Mouse (Mus musculus): ENCODE measurements around the gene Dclk2.

The Dclk2 gene

DNA sequence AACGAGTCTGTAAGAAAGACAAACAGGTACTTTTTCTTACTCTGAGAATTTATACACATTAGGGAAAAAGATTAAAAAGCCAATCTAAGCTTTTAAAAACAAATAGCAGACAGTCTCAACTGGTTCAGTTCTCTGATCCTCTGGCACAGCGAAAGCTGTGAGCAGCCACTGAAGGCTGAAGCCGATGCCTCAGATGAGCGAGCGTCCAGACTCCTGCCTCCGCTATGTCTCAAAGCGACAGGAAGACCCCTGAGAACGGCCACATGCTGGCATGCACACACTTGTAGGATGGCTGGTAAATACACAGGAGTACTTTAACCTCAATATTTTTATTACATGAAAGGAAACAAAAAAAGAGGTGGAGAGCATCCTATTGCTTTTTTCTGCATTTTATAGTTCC is 160.8 kb downstream of the Dclk2 start:
- DNase-seq (ENCODE audit: low read depth, low spot score) = no peak

- DNase-seq (ENCODE audit: low read depth, low spot score) = no peak
Measured at GRCm38 (mm10) chr3:86759383-86759782, 161.3 kb downstream of the Dclk2 start.

- DNase-seq (ENCODE audit: low read depth, low spot score) = no peak
Measured at GRCm38 (mm10) chr3:86758727-86759126, 161.9 kb downstream of the Dclk2 start.

- no peak for DNase-seq (ENCODE audit: low read depth, low spot score)
Measured at GRCm38 (mm10) chr3:86756548-86756947, 164.1 kb downstream of the Dclk2 start.

- DNase-seq (ENCODE audit: low read depth, low spot score) = no peak
Measured at GRCm38 (mm10) chr3:86754595-86755557, 165.8 kb downstream of the Dclk2 start.

DNA sequence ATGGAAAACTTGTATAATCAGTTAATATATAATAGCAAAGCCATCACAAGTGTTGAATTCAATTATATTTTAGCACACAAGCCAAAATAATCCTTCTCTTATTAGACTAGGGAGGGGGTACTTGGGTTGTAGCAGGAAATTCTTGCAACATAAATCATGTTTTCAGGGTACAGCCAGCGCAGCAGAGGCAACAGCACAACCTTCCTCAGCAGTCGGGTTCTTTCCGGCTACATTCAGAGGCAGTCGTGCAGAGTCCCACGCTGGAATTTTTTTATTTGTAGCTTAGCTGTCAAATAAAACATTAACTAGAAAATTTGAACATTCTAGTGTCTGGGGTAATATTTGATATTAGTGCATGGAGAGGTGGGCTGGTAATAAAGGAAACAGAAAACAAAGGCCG is 166.5 kb downstream of the Dclk2 start:
- DNase-seq (ENCODE audit: low read depth, low spot score) = no peak

GRCm38 (mm10) chr3:86750652-86751051 is 170.0 kb downstream of the Dclk2 start:
- DNase-seq (ENCODE audit: low read depth, low spot score) = no peak

DNA sequence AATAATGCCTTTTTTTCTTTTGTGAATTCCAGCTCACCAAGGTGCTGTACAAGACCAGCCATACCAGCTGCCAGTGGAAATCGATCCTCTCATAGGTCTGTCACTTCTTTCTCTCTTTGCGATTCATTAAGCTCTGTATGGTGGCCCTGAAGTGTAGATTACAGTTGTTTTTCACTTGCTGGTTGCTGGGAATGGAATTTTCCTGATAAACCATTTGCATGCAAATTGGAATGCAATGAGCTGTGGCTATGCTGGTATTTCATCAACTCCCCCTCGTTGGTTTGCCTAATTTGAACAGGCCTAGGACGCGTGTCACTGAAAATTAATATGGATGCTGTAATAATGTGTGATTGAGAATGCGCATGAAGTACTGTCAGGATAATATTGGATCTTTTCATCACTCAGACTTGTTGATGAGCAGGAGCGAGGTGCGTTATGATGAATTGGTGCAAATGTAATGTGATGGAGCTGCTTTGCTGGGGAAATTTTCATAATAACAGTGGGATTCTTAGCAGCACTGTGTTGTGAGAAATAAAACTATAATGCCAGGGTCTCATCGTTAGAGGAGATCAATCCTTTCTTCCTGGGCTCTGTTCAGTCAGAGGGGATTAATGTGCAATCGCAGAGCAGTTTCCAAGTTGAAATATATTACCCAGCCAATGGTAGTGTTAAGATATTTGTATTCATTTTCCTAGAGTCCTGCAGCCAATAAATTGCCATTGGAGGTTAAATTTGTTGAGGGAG is 174.7 kb downstream of the Dclk2 start:
- no peak for DNase-seq (ENCODE audit: low read depth, low spot score)

GRCm38 (mm10) chr3:86745348-86745747 is 175.3 kb downstream of the Dclk2 start:
- no peak for DNase-seq (ENCODE audit: low read depth, low spot score)

- DNase-seq (ENCODE audit: low read depth, low spot score) = no peak
Measured at GRCm38 (mm10) chr3:86739745-86740144, 180.9 kb downstream of the Dclk2 start.

GRCm38 (mm10) chr3:86738831-86739230 is 181.8 kb downstream of the Dclk2 start:
- DNase-seq (ENCODE audit: low read depth, low spot score) = no peak
